Mouse (Mus musculus): Measurements from ENCODE around the gene Ss18l1. TPM values are rescaled to one million over a fixed set of nuclear protein-coding genes. Genes with fewer than 3 reads are reported as not detected.

Ss18l1 gene
- polyA plus RNA-seq, 1 experiment from 2014 or later: 8.3 TPM

GRCm38 (mm10) chr2:180020919-180021318 lies 21.4 kb upstream of the Ss18l1 start:
- H3K36me3 ChIP-seq (replicated peaks): no peaks in the 10 kb centered on the region
- peaks cover 22% of the 10 kb centered on the region for H3K4me1 ChIP-seq
- 84% methylated on average over 8 of the region's 8 CpGs for WGBS
- no peak overlapping the region for H3K4me3 ChIP-seq
- no peak for DNase-seq (ENCODE audit: low spot score)
- no peaks in the 10 kb centered on the region for H3K9me3 ChIP-seq
- H3K27me3 ChIP-seq (replicated peaks; ENCODE audit: low read depth, poor library complexity, severe bottlenecking): peaks cover 43% of the 10 kb centered on the region
- no peak overlapping the region for H3K27ac ChIP-seq (replicated peaks)

DNA sequence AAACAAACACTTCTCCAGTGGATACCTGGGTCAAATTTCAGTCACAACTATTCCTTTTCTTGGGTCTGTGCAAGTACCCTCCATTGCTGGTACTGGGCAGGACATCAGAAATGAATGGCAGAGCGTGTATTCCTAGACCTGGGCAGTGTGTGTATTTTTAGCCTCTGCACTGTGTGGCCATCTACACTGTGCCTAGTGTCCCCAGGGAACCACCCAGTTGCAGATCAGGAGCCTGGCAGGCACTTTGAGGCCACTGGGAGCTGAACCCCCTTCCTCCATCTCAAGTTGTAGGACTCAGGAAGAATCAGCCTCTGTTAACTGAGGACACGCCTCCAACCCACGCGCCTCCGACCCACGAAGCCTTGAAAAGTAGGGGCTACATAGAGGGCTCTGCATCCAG lies 19.6 kb upstream of the Ss18l1 start:
- Histone ChIP-seq H3K4me1 (peaks cover 30% of the 10 kb centered on the region), H3K27me3 (replicated peaks; ENCODE audit: low read depth, poor library complexity, severe bottlenecking) (peaks cover 43% of the 10 kb centered on the region), H3K9me3 (no peaks in the 10 kb centered on the region), H3K36me3 (replicated peaks) (peaks cover 15% of the 10 kb centered on the region), H3K27ac (replicated peaks) (no peak overlapping the region), H3K4me3 (no peak overlapping the region)
- WGBS: 60% methylated on average over 6 of the region's 6 CpGs
- no peak for DNase-seq (ENCODE audit: low spot score)

GRCm38 (mm10) chr2:180024401-180025098 lies 17.8 kb upstream of the Ss18l1 start, which contains the start of gene Lsm14b:
TSS of gene Lsm14b (plus strand) at chr2:180024987.
- peaks cover 46% of the 10 kb centered on the region for H3K4me1 ChIP-seq
- H3K9me3 ChIP-seq: no peaks in the 10 kb centered on the region
- WGBS: under 1% methylated on average over 80 of the region's 80 CpGs
- peaks cover 33% of the 10 kb centered on the region for H3K36me3 ChIP-seq (replicated peaks)
- DNase-seq (ENCODE audit: low spot score): peak; percentile 100
- peak within 1 kb of the TSS; percentile 100 for H3K4me3 ChIP-seq
- peak within 1 kb of the TSS; percentile 97 for H3K27ac ChIP-seq (replicated peaks)
- peaks cover 31% of the 10 kb centered on the region for H3K27me3 ChIP-seq (replicated peaks; ENCODE audit: low read depth, poor library complexity, severe bottlenecking)

- peaks cover 31% of the 10 kb centered on the region for H3K27me3 ChIP-seq (replicated peaks; ENCODE audit: low read depth, poor library complexity, severe bottlenecking)
- peak overlapping the region; percentile 97 for H3K27ac ChIP-seq (replicated peaks)
- under 1% methylated on average over 84 of the region's 84 CpGs for WGBS
- H3K4me3 ChIP-seq: peak overlapping the region; percentile 100
- H3K4me1 ChIP-seq: peaks cover 46% of the 10 kb centered on the region
- DNase-seq (ENCODE audit: low spot score): peak; percentile 54
- H3K36me3 ChIP-seq (replicated peaks): peaks cover 41% of the 10 kb centered on the region
- H3K9me3 ChIP-seq: no peaks in the 10 kb centered on the region
Observed at GRCm38 (mm10) chr2:180025135-180025860, 17.0 kb upstream of the Ss18l1 start.

- H3K9me3 ChIP-seq: no peaks in the 10 kb centered on the region
- DNase-seq (ENCODE audit: low spot score): no peak
- 9% methylated on average over 6 of the region's 6 CpGs for WGBS
- H3K27me3 ChIP-seq (replicated peaks; ENCODE audit: low read depth, poor library complexity, severe bottlenecking): peaks cover 28% of the 10 kb centered on the region
- peak overlapping the region; percentile 100 for H3K4me3 ChIP-seq
- peaks cover 46% of the 10 kb centered on the region for H3K4me1 ChIP-seq
- H3K27ac ChIP-seq (replicated peaks): peak overlapping the region; percentile 97
- H3K36me3 ChIP-seq (replicated peaks): peaks cover 46% of the 10 kb centered on the region
Observed at GRCm38 (mm10) chr2:180025861-180026200, 16.5 kb upstream of the Ss18l1 start.

GRCm38 (mm10) chr2:180027768-180028167 lies 14.5 kb upstream of the Ss18l1 start:
- H3K36me3 ChIP-seq (replicated peaks): peaks cover 66% of the 10 kb centered on the region
- DNase-seq (ENCODE audit: low spot score): no peak
- H3K9me3 ChIP-seq: no peaks in the 10 kb centered on the region
- peak overlapping the region; percentile 100 for H3K4me3 ChIP-seq
- peaks cover 10% of the 10 kb centered on the region for H3K27me3 ChIP-seq (replicated peaks; ENCODE audit: low read depth, poor library complexity, severe bottlenecking)
- WGBS: 86% methylated on average over 9 of the region's 9 CpGs
- H3K27ac ChIP-seq (replicated peaks): no peak overlapping the region
- H3K4me1 ChIP-seq: peaks cover 46% of the 10 kb centered on the region

GRCm38 (mm10) chr2:180031270-180031669 lies 11.0 kb upstream of the Ss18l1 start:
- no peaks in the 10 kb centered on the region for H3K9me3 ChIP-seq
- H3K27ac ChIP-seq (replicated peaks): no peak overlapping the region
- peaks cover 44% of the 10 kb centered on the region for H3K4me1 ChIP-seq
- peaks cover 100% of the 10 kb centered on the region for H3K36me3 ChIP-seq (replicated peaks)
- WGBS: 94% methylated on average over 6 of the region's 6 CpGs
- no peaks in the 10 kb centered on the region for H3K27me3 ChIP-seq (replicated peaks; ENCODE audit: low read depth, poor library complexity, severe bottlenecking)
- DNase-seq (ENCODE audit: low spot score): no peak
- H3K4me3 ChIP-seq: no peak overlapping the region

- Histone ChIP-seq H3K4me1 (peaks cover 28% of the 10 kb centered on the region), H3K9me3 (no peaks in the 10 kb centered on the region), H3K36me3 (replicated peaks) (peaks cover 100% of the 10 kb centered on the region), H3K27me3 (replicated peaks; ENCODE audit: low read depth, poor library complexity, severe bottlenecking) (no peaks in the 10 kb centered on the region), H3K27ac (replicated peaks) (no peak overlapping the region), H3K4me3 (no peak overlapping the region)
- DNase-seq (ENCODE audit: low spot score): no peak
- 90% methylated on average over 3 of the region's 3 CpGs for WGBS
Observed at GRCm38 (mm10) chr2:180032925-180033324, 9.4 kb upstream of the Ss18l1 start.

GRCm38 (mm10) chr2:180033956-180034355 lies 8.4 kb upstream of the Ss18l1 start:
- WGBS: 53% methylated on average over 3 of the region's 3 CpGs
- Histone ChIP-seq H3K9me3 (no peaks in the 10 kb centered on the region), H3K4me1 (peaks cover 17% of the 10 kb centered on the region), H3K36me3 (replicated peaks) (peaks cover 100% of the 10 kb centered on the region), H3K27ac (replicated peaks) (no peak overlapping the region), H3K4me3 (0 out of 2 replicates have a peak overlapping the region, but pooled peaks have one; percentile 8), H3K27me3 (replicated peaks; ENCODE audit: low read depth, poor library complexity, severe bottlenecking) (no peaks in the 10 kb centered on the region)
- DNase-seq (ENCODE audit: low spot score): no peak

- DNase-seq (ENCODE audit: low spot score): no peak
- Histone ChIP-seq H3K27ac (replicated peaks) (no peak overlapping the region), H3K4me1 (peaks cover 16% of the 10 kb centered on the region), H3K4me3 (no peak overlapping the region), H3K9me3 (no peaks in the 10 kb centered on the region), H3K27me3 (replicated peaks; ENCODE audit: low read depth, poor library complexity, severe bottlenecking) (no peaks in the 10 kb centered on the region), H3K36me3 (replicated peaks) (peaks cover 100% of the 10 kb centered on the region)
- 65% methylated on average over 5 of the region's 5 CpGs for WGBS
Observed at GRCm38 (mm10) chr2:180034753-180035152, 7.6 kb upstream of the Ss18l1 start.

DNA sequence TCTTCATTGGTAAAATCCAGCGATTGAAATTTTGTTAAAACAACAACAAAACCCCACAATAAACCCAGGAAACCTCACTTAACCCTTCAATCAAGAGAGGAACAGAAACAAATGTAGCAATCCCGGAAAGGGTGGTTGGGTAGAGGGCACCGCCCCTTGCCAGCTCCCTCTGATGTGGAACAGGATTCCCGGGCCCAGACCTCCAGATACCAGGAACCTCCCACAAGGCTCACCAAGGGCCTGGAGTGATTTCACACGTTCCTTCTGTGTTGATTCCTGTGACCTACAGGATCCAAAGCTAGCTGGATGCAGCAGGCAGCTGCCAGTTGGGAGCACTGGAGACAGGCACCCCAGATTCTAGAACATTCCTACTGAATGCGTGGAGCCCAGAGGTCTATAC lies 1.9 kb upstream of the Ss18l1 start:
- WGBS: 65% methylated on average over 6 of the region's 6 CpGs
- peaks cover 52% of the 10 kb centered on the region for H3K36me3 ChIP-seq (replicated peaks)
- no peak overlapping the region; the same call in 1 of the 2 replicates for H3K27ac ChIP-seq (replicated peaks)
- DNase-seq (ENCODE audit: low spot score): no peak
- H3K27me3 ChIP-seq (replicated peaks; ENCODE audit: low read depth, poor library complexity, severe bottlenecking): 0 out of 2 replicates have a peak, but pooled peaks cover 8% of the 10 kb centered on the region
- H3K4me1 ChIP-seq: peaks cover 39% of the 10 kb centered on the region
- no peaks in the 10 kb centered on the region for H3K9me3 ChIP-seq
- H3K4me3 ChIP-seq: peak overlapping the region; percentile 91

- Histone ChIP-seq H3K4me3 (peak overlapping the region; percentile 91), H3K4me1 (peaks cover 39% of the 10 kb centered on the region), H3K27ac (replicated peaks) (peak overlapping the region; percentile 98), H3K36me3 (replicated peaks) (peaks cover 47% of the 10 kb centered on the region), H3K27me3 (replicated peaks; ENCODE audit: low read depth, poor library complexity, severe bottlenecking) (0 out of 2 replicates have a peak, but pooled peaks cover 8% of the 10 kb centered on the region), H3K9me3 (no peaks in the 10 kb centered on the region)
- DNase-seq (ENCODE audit: low spot score): peak; percentile 67
- WGBS: under 1% methylated on average over 66 of the region's 66 CpGs
Observed at GRCm38 (mm10) chr2:180041577-180042255, 593 bp upstream of the Ss18l1 start.

Measured in embryonic facial prominence, embryonic 10.5 days (tissue).